Mouse (Mus musculus) ES-Bruce4 (cell line): ENCODE measurements around the gene Tmod2. TPM values are rescaled to one million over a fixed set of nuclear protein-coding genes. Genes with fewer than 3 reads are reported as not detected.
"Not testable (repeated sequence)": the region's sequence is repeated elsewhere in the genome, so short reads cannot be mapped to it uniquely, and the experiment has no call there.

Source experiments
- H3K27ac ChIP-seq: 2 replicates; pipeline ENCODE4 v1.5.1; 2012; ENCODE audit warnings: low read length, inconsistent platforms; ENCODE audit not compliant: insufficient read depth
- H3K27me3 ChIP-seq: 2 replicates; pipeline ENCODE4 v1.6.1; 2012; ENCODE audit warnings: mild to moderate bottlenecking, low read length, inconsistent platforms; ENCODE audit not compliant: control insufficient read depth, poor library complexity, insufficient read depth, severe bottlenecking
- H3K36me3 ChIP-seq: 2 replicates; pipeline ENCODE4 v1.6.1; 2012; ENCODE audit warnings: inconsistent platforms, mild to moderate bottlenecking, low read length, moderate library complexity; ENCODE audit not compliant: control insufficient read depth, poor library complexity, insufficient read depth, severe bottlenecking
- H3K4me1 ChIP-seq: one replicate; pipeline ENCODE4 v1.8.1; 2011; ENCODE audit warnings: low read length; ENCODE audit not compliant: control insufficient read depth, insufficient read depth
- H3K4me3 ChIP-seq: 2 replicates; pipeline ENCODE4 v1.5.1; 2011; ENCODE audit warnings: low read depth, mild to moderate bottlenecking, low read length
- H3K9ac ChIP-seq: 2 replicates; pipeline ENCODE4 v1.6.1; 2012; ENCODE audit warnings: low read depth, mild to moderate bottlenecking, inconsistent platforms; ENCODE audit not compliant: poor library complexity, severe bottlenecking
- H3K9me3 ChIP-seq: replicated peaks from 2 replicates; pipeline ENCODE4 v1.6.1; 2012; ENCODE audit warnings: mild to moderate bottlenecking, low read length, inconsistent platforms; ENCODE audit not compliant: control insufficient read depth, poor library complexity, insufficient read depth, severe bottlenecking
- CTCF ChIP-seq: IDR thresholded peaks from one replicate; pipeline ENCODE4 v1.8.1; 2011; ENCODE audit warnings: low read depth, low read length
- EP300 ChIP-seq: IDR thresholded peaks from 2 replicates; pipeline ENCODE4 v1.6.1; 2011; ENCODE audit warnings: low read depth, low read length; ENCODE audit not compliant: insufficient read depth
- POLR2A ChIP-seq: IDR thresholded peaks from one replicate; pipeline ENCODE4 v1.8.1; 2011; ENCODE audit warnings: low read length; ENCODE audit not compliant: insufficient read depth
- polyA plus RNA-seq: library from polyadenylated mRNA; stranded (reverse); fragments of >200 nt; gene quantifications from 2 replicates; pipeline ENCODE4 v1.2.4, GENCODE M21; 2011; ENCODE audit warnings: low read depth; ENCODE audit not compliant: missing spikeins, insufficient read depth, insufficient read length

The Tmod2 gene
- polyA plus RNA-seq, 1 experiment, result 7.3 TPM

GRCm38 (mm10) chr9:75625556-75626307, 14.6 kb upstream of the Tmod2 start, which contains the start of gene Lysmd2:
Gene Lysmd2 (plus strand): TSS chr9:75625741.
- H3K4me1 ChIP-seq, result no peaks in the 10 kb centered on the region
- peak within 1 kb of the TSS; percentile 90 for H3K9ac ChIP-seq
- TF ChIP-seq EP300 (no peak), POLR2A (no peak), CTCF (no peak)
- peak within 1 kb of the TSS; percentile 79 for H3K4me3 ChIP-seq
- no peak within 1 kb of the TSS for H3K27ac ChIP-seq
- H3K9me3 ChIP-seq, result no peaks in the 10 kb centered on the region
- no peaks in the 10 kb centered on the region; the same call in 1 of the 2 replicates for H3K27me3 ChIP-seq
- H3K36me3 ChIP-seq, result no peaks in the 10 kb centered on the region

- H3K27ac ChIP-seq, result no peak overlapping the region
Observed at GRCm38 (mm10) chr9:75624983-75625555, 13.9 kb upstream of the Tmod2 start.

GRCm38 (mm10) chr9:75621428-75621827, 10.3 kb upstream of the Tmod2 start:
- Histone ChIP-seq H3K4me3 (no peak overlapping the region), H3K36me3 (no peaks in the 10 kb centered on the region), H3K9me3 (no peaks in the 10 kb centered on the region), H3K4me1 (no peaks in the 10 kb centered on the region), H3K27me3 (no peaks in the 10 kb centered on the region), H3K27ac (no peak overlapping the region), H3K9ac (no peak overlapping the region)
- TF ChIP-seq POLR2A, result no peak
- TF ChIP-seq EP300, result no peak
- no peak for TF ChIP-seq CTCF

More at GRCm38 (mm10) chr9:75624983-75625555, 13.9 kb upstream of the Tmod2 start:
- Histone ChIP-seq H3K9ac (peak overlapping the region; percentile 90), H3K4me3 (peak overlapping the region; percentile 79), H3K9me3 (no peaks in the 10 kb centered on the region), H3K27me3 (no peaks in the 10 kb centered on the region; the same call in 1 of the 2 replicates), H3K4me1 (no peaks in the 10 kb centered on the region), H3K36me3 (no peaks in the 10 kb centered on the region)
- TF ChIP-seq POLR2A, result no peak
- TF ChIP-seq EP300, result no peak
- no peak for TF ChIP-seq CTCF

GRCm38 (mm10) chr9:75619761-75620160, 8.6 kb upstream of the Tmod2 start:
- not testable (repeated sequence) for H3K36me3 ChIP-seq, H3K27me3 ChIP-seq, H3K9ac ChIP-seq, H3K4me1 ChIP-seq, H3K9me3 ChIP-seq, H3K27ac ChIP-seq, H3K4me3 ChIP-seq

GRCm38 (mm10) chr9:75618836-75619400, 7.8 kb upstream of the Tmod2 start:
- Histone ChIP-seq H3K27ac (no peak overlapping the region), H3K9me3 (no peaks in the 10 kb centered on the region), H3K9ac (no peak overlapping the region), H3K36me3 (no peaks in the 10 kb centered on the region), H3K4me3 (no peak overlapping the region), H3K4me1 (no peaks in the 10 kb centered on the region), H3K27me3 (no peaks in the 10 kb centered on the region)
- TF ChIP-seq CTCF (no peak), EP300 (no peak), POLR2A (no peak)

- Histone ChIP-seq H3K27ac (no peak overlapping the region), H3K9ac (no peak overlapping the region), H3K27me3 (no peaks in the 10 kb centered on the region), H3K36me3 (no peaks in the 10 kb centered on the region), H3K4me3 (no peak overlapping the region), H3K4me1 (no peaks in the 10 kb centered on the region), H3K9me3 (no peaks in the 10 kb centered on the region)
- TF ChIP-seq POLR2A, result no peak
- TF ChIP-seq CTCF, result no peak
- no peak for TF ChIP-seq EP300
Observed at GRCm38 (mm10) chr9:75616560-75616959, 5.4 kb upstream of the Tmod2 start.
